In the genomic region with DNA sequence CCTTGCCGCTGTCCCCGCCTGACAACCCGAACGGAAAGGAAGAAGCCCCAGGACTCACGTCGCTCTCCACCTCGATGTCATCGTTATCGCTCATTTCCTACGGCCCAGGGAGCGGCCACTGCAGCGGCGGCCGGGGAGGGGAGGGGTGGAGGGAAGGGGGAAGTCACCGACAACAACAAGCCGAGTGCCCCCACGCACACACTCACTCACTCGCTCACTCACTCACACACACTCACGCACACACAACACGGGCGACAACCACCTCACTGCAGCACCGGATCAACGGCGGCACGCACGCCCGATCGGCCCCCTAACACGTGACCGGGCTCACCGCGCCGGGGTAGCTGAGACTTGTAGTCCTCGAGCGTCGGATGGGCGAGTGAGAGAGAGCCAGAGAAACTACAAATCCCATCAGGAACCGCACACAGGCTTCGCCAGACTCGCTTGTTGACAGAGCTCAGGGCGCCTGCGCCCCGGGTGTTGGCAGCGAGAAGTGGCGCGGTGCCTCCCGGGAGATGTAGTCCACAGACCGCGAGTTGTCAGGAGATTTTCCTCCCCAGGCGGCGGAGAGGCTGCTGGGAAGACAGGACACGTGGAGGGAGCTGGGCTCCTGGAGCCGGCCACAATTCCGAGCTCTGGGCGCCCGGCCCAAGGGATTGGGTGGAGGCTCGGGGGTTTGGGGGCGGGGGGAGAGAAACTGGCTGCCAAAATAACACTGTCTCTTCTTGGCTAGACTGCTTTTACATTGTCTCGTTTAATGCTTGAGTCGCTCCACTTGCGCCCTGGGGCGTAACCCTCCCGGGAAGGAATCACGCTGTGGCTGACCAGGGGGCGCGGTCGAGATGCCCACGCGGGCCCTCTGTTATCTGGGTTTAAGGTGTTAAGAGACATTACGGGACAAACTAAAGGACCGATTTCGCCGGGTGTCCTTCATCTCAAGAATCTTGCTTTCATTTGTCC, we compare ENCODE assay signal across 8 mouse cellular contexts. TPM values are rescaled to one million over a fixed set of nuclear protein-coding genes. Genes with fewer than 3 reads are reported as not detected.
DNase-seq lines count a peak whose midpoint lies in the region; ATAC-seq lines count a peak whose summit lies in the region.

A gene (minus strand): TSS at position 270 of the 960 bp plus-strand sequence.

- peaks cover 4% of the 10 kb centered on the region; the same call in 1 of the 2 replicates for H3K4me1 ChIP-seq in brown adipose tissue, adult 24 weeks (ENCODE audit: control insufficient read depth, insufficient read depth, insufficient read length, low read length)
- H3K4me1 ChIP-seq in heart, embryonic 13.5 days = peaks cover 10% of the 10 kb centered on the region
- peaks cover 46% of the 10 kb centered on the region for H3K4me1 ChIP-seq in liver, embryonic 12.5 days
- peaks cover 10% of the 10 kb centered on the region for H3K4me1 ChIP-seq in stomach, embryonic 15.5 days

- ATAC-seq in heart, embryonic 13.5 days (ENCODE audit: extremely low read depth, insufficient number of reproducible peaks, low FRiP score, low TSS enrichment) = peak; percentile 96
- peak; percentile 98 for ATAC-seq in liver, embryonic 12.5 days
- peak; percentile 99 for ATAC-seq in stomach, embryonic 15.5 days (ENCODE audit: insufficient read depth, low FRiP score, low read depth)

- peak within 1 kb of the TSS; percentile 90 for H3K4me2 ChIP-seq in heart, embryonic 13.5 days
- H3K4me2 ChIP-seq in liver, embryonic 12.5 days = peak within 1 kb of the TSS; percentile 90
- peak within 1 kb of the TSS; percentile 91 for H3K4me2 ChIP-seq in stomach, embryonic 15.5 days

- H3K9me3 ChIP-seq in heart, embryonic 13.5 days = no peaks in the 10 kb centered on the region
- H3K9me3 ChIP-seq in liver, embryonic 12.5 days (replicated peaks) = no peaks in the 10 kb centered on the region
- H3K9me3 ChIP-seq in stomach, embryonic 15.5 days = no peaks in the 10 kb centered on the region

- H3K27me3 ChIP-seq in heart, embryonic 13.5 days (replicated peaks) = no peaks in the 10 kb centered on the region
- no peaks in the 10 kb centered on the region for H3K27me3 ChIP-seq in liver, embryonic 12.5 days (replicated peaks)
- no peaks in the 10 kb centered on the region for H3K27me3 ChIP-seq in stomach, embryonic 15.5 days (replicated peaks)

- peak within 1 kb of the TSS; percentile 96 for H3K9ac ChIP-seq in heart, embryonic 13.5 days
- peak within 1 kb of the TSS; percentile 96 for H3K9ac ChIP-seq in liver, embryonic 12.5 days
- peak within 1 kb of the TSS; percentile 88 for H3K9ac ChIP-seq in stomach, embryonic 15.5 days

- peaks cover 30% of the 10 kb centered on the region for H3K36me3 ChIP-seq in heart, embryonic 13.5 days
- peaks cover 31% of the 10 kb centered on the region for H3K36me3 ChIP-seq in liver, embryonic 12.5 days
- H3K36me3 ChIP-seq in stomach, embryonic 15.5 days = 0 out of 2 replicates have a peak, but pooled peaks cover 7% of the 10 kb centered on the region

- peak within 1 kb of the TSS; percentile 67 for H3K27ac ChIP-seq in brown adipose tissue, adult 24 weeks (replicated peaks; ENCODE audit: low read depth, low read length)
- H3K27ac ChIP-seq in heart, embryonic 13.5 days (replicated peaks) = peak within 1 kb of the TSS; percentile 78
- peak within 1 kb of the TSS; percentile 89 for H3K27ac ChIP-seq in liver, embryonic 12.5 days
- H3K27ac ChIP-seq in stomach, embryonic 15.5 days = peak within 1 kb of the TSS; percentile 51

- H3K4me3 ChIP-seq in brown adipose tissue, adult 24 weeks (ENCODE audit: insufficient read depth, low read depth, low read length) = peak within 1 kb of the TSS; percentile 92
- H3K4me3 ChIP-seq in heart, embryonic 13.5 days = peak within 1 kb of the TSS; percentile 98
- peak within 1 kb of the TSS; percentile 97 for H3K4me3 ChIP-seq in liver, embryonic 12.5 days
- H3K4me3 ChIP-seq in stomach, embryonic 15.5 days (replicated peaks) = peak within 1 kb of the TSS; percentile 85

- DNase-seq in CD4-positive, CD25-positive, alpha-beta regulatory T cell, adult 2 months (ENCODE audit: low read depth, low spot score) = peak; percentile 99
- DNase-seq in fat pad, adult 2 months (ENCODE audit: extremely low read depth, low read depth, low spot score) = peak; percentile 96
- peak; percentile 99 for DNase-seq in kidney, postnatal 10 days
- peak; percentile 92 to 95 for DNase-seq in natural killer cell, adult 2 months (ENCODE audit: low spot score in 2 of 2)

- WGBS in heart, embryonic 13.5 days = under 1% methylated on average over 67 of the region's 73 CpGs
- WGBS in liver, embryonic 12.5 days (ENCODE audit: insufficient replicate concordance) = under 1% methylated on average over 56 of the region's 73 CpGs
- under 1% methylated on average over 70 of the region's 73 CpGs for WGBS in stomach, embryonic 15.5 days

RNA-seq across cellular contexts. Expression of the gene that starts here (rescaled TPM):
- polyA plus RNA-seq in brown adipose tissue, adult 24 weeks (2012; ENCODE audit: insufficient read depth, insufficient read length, missing spikeins) = 42.7 and 44.6 TPM in 2 replicates
- polyA plus RNA-seq in heart, embryonic 13.5 days (2015; fragmentation: Nextera tagmentation; extraction: Ambion mirVana) = 6.5 and 7.4 TPM in 2 replicates
- polyA plus RNA-seq in liver, embryonic 12.5 days (2016; fragmentation: Nextera tagmentation; extraction: Ambion mirVana) = 10.7 and 12.6 TPM in 2 replicates
- polyA plus RNA-seq in stomach, embryonic 15.5 days (2015; fragmentation: Nextera tagmentation; extraction: Ambion mirVana) = 12.9 and 13.0 TPM in 2 replicates

Comparison
In these comparisons a context has a peak if more than half of its experiments do, and no peak if none do; other contexts are left out.
1. Peak in every context shown above with its lines: DNase-seq, ATAC-seq, H3K4me3 ChIP-seq and H3K27ac ChIP-seq.